Mouse (Mus musculus): ENCODE data around the gene Ccdc159. TPM values are rescaled to one million over a fixed set of nuclear protein-coding genes. Genes with fewer than 3 reads are reported as not detected.
A peak's percentile ranks its signal among the peaks of the same experiment; 100 is the strongest.

Ccdc159 gene
- total and polyA plus RNA-seq, 3 experiments = 3.0 to 4.9 (median 3.4) TPM

GRCm38 (mm10) chr9:21936692-21937570 is 9.7 kb downstream of the Ccdc159 start, which contains the start of gene Plppr2:
Gene Plppr2 (plus strand): TSS chr9:21937033.
- H3K27ac ChIP-seq = no peak within 1 kb of the TSS; the same call in 1 of the 2 replicates
- TF ChIP-seq POLR2A (IDR thresholded peaks at IDR 0.05; ENCODE audit: insufficient read depth, low read depth, low read length) = no peak
- TF ChIP-seq EP300 (IDR thresholded peaks at IDR 0.05; ENCODE audit: insufficient read depth, low read depth, low read length) = no peak
- 0 out of 2 replicates have a peak, but pooled peaks have one; percentile 5 for TF ChIP-seq CTCF (IDR thresholded peaks at IDR 0.05)
- H3K27me3 ChIP-seq (ENCODE audit: control insufficient read depth, insufficient read depth, low read length) = no peaks in the 10 kb centered on the region
- no peaks in the 10 kb centered on the region for H3K36me3 ChIP-seq (ENCODE audit: control insufficient read depth, insufficient read depth, low read length)
- WGBS = 3% methylated on average over 43 of the region's 43 CpGs
- H3K79me2 ChIP-seq (replicated peaks; ENCODE audit: control insufficient read depth, insufficient read depth, low read length) = no peaks in the 10 kb centered on the region
- peak; percentile 93 to 94 for DNase-seq
- H3K4me1 ChIP-seq (ENCODE audit: control insufficient read depth, insufficient read depth, low read length) = no peaks in the 10 kb centered on the region
- peak within 1 kb of the TSS; percentile 51 for H3K4me3 ChIP-seq
- peak within 1 kb of the TSS; percentile 70 for H3K9ac ChIP-seq (ENCODE audit: low read depth, low read length)
- intact Hi-C loops (cut with DNase I) = no loop called here

DNA sequence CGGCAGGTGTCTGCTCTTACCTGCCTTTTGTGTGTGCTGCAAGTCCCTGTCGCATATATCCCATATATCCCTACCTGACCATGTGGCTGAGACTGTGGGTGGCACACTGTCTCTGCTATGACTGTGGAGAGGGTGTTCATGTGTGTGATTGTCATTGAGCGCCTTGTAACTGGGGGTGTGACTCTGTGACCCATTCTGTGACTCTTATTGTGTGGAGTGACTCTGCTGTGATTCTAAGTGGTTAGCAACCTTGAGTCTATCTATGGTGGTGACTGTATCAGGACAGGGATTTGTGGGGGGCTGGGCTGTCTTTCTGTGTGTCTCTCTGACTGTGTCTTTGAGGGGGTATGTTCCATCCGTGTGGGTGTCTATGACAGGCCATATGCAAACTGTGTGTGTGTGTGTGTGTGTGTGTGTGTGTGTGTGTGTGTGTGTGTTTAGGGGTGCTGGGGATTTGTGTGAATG is 10.5 kb downstream of the Ccdc159 start:
- H3K4me3 ChIP-seq = no peak overlapping the region

GRCm38 (mm10) chr9:21938234-21938855 is 11.1 kb downstream of the Ccdc159 start:
- no peak for TF ChIP-seq CTCF (IDR thresholded peaks at IDR 0.05)
- TF ChIP-seq EP300 (IDR thresholded peaks at IDR 0.05; ENCODE audit: insufficient read depth, low read depth, low read length) = no peak
- TF ChIP-seq POLR2A (IDR thresholded peaks at IDR 0.05; ENCODE audit: insufficient read depth, low read depth, low read length) = no peak
- intact Hi-C loops (cut with DNase I) = no loop called here
- H3K79me2 ChIP-seq (replicated peaks; ENCODE audit: control insufficient read depth, insufficient read depth, low read length) = no peaks in the 10 kb centered on the region
- WGBS = 83% methylated on average over 4 of the region's 4 CpGs
- no peak overlapping the region for H3K9ac ChIP-seq (ENCODE audit: low read depth, low read length)
- peaks cover under 1% of the 10 kb centered on the region; the same call in 1 of the 2 replicates for H3K27me3 ChIP-seq (ENCODE audit: control insufficient read depth, insufficient read depth, low read length)
- no peaks in the 10 kb centered on the region for H3K4me1 ChIP-seq (ENCODE audit: control insufficient read depth, insufficient read depth, low read length)
- no peak overlapping the region for H3K4me3 ChIP-seq
- no peak for DNase-seq
- H3K36me3 ChIP-seq (ENCODE audit: control insufficient read depth, insufficient read depth, low read length) = no peaks in the 10 kb centered on the region
- H3K27ac ChIP-seq = no peak overlapping the region

More for the DNA sequence above, 10.5 kb downstream of the Ccdc159 start:
- Histone ChIP-seq H3K79me2 (replicated peaks; ENCODE audit: control insufficient read depth, insufficient read depth, low read length) (no peaks in the 10 kb centered on the region), H3K36me3 (ENCODE audit: control insufficient read depth, insufficient read depth, low read length) (no peaks in the 10 kb centered on the region), H3K27ac (no peak overlapping the region), H3K4me1 (ENCODE audit: control insufficient read depth, insufficient read depth, low read length) (no peaks in the 10 kb centered on the region), H3K27me3 (ENCODE audit: control insufficient read depth, insufficient read depth, low read length) (no peaks in the 10 kb centered on the region), H3K9ac (ENCODE audit: low read depth, low read length) (no peak overlapping the region)
- no peak for DNase-seq
- intact Hi-C loops (cut with DNase I) = no loop called here
- TF ChIP-seq EP300 (IDR thresholded peaks at IDR 0.05; ENCODE audit: insufficient read depth, low read depth, low read length) = no peak
- no peak for TF ChIP-seq POLR2A (IDR thresholded peaks at IDR 0.05; ENCODE audit: insufficient read depth, low read depth, low read length)
- TF ChIP-seq CTCF (IDR thresholded peaks at IDR 0.05) = no peak
- 92% methylated on average over 4 of the region's 4 CpGs for WGBS

DNA sequence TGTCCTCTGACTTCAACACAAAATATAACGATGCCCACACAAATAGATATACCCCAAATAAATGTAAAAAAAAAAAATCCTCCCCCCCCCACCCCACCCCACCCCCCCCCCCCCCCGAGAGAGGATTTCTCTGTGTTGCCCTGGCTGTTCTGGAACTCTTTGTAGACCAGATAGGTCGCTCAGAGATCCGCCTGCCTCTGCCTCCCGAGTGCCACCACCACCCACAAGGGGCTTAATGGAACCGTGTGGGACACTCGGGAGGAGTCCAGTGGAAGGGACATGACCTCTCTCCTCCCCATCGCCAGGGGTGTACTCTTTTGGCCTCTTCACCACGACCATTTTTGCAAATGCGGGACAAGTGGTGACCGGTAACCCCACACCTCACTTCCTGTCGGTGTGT is 15.8 kb downstream of the Ccdc159 start:
- intact Hi-C loops (cut with DNase I) = no loop called here
- WGBS = 73% methylated on average over 11 of the region's 12 CpGs
- no peak overlapping the region for H3K9ac ChIP-seq (ENCODE audit: low read depth, low read length)
- no peaks in the 10 kb centered on the region for H3K36me3 ChIP-seq (ENCODE audit: control insufficient read depth, insufficient read depth, low read length)
- no peak overlapping the region for H3K27ac ChIP-seq
- H3K4me3 ChIP-seq = no peak overlapping the region
- no peaks in the 10 kb centered on the region for H3K4me1 ChIP-seq (ENCODE audit: control insufficient read depth, insufficient read depth, low read length)
- H3K27me3 ChIP-seq (ENCODE audit: control insufficient read depth, insufficient read depth, low read length) = peaks cover 5% of the 10 kb centered on the region
- DNase-seq = no peak
- TF ChIP-seq CTCF (IDR thresholded peaks at IDR 0.05) = no peak
- no peak for TF ChIP-seq POLR2A (IDR thresholded peaks at IDR 0.05; ENCODE audit: insufficient read depth, low read depth, low read length)
- no peak for TF ChIP-seq EP300 (IDR thresholded peaks at IDR 0.05; ENCODE audit: insufficient read depth, low read depth, low read length)
- no peaks in the 10 kb centered on the region for H3K79me2 ChIP-seq (replicated peaks; ENCODE audit: control insufficient read depth, insufficient read depth, low read length)

- H3K36me3 ChIP-seq (ENCODE audit: control insufficient read depth, insufficient read depth, low read length) = no peaks in the 10 kb centered on the region
- peaks cover 5% of the 10 kb centered on the region for H3K27me3 ChIP-seq (ENCODE audit: control insufficient read depth, insufficient read depth, low read length)
- no peak overlapping the region for H3K9ac ChIP-seq (ENCODE audit: low read depth, low read length)
- no peak overlapping the region for H3K27ac ChIP-seq
- H3K4me1 ChIP-seq (ENCODE audit: control insufficient read depth, insufficient read depth, low read length) = no peaks in the 10 kb centered on the region
- no peaks in the 10 kb centered on the region for H3K79me2 ChIP-seq (replicated peaks; ENCODE audit: control insufficient read depth, insufficient read depth, low read length)
- H3K4me3 ChIP-seq = no peak overlapping the region
- intact Hi-C loops (cut with DNase I) = no loop called here
- DNase-seq = no peak
- WGBS = 46% methylated on average over 12 of the region's 12 CpGs
- TF ChIP-seq CTCF (IDR thresholded peaks at IDR 0.05) = no peak
- no peak for TF ChIP-seq POLR2A (IDR thresholded peaks at IDR 0.05; ENCODE audit: insufficient read depth, low read depth, low read length)
- no peak for TF ChIP-seq EP300 (IDR thresholded peaks at IDR 0.05; ENCODE audit: insufficient read depth, low read depth, low read length)
Measured at GRCm38 (mm10) chr9:21943638-21944037, 16.4 kb downstream of the Ccdc159 start.

Data from heart, adult 2 months (tissue).